Mouse (Mus musculus) cortical plate, adult 2 months (tissue): ENCODE measurements around the gene Pmm2.

Experiments used
- CTCF ChIP-seq: fragments of 200-500 bp; IDR thresholded peaks from 2 replicates; pipeline ENCODE4 v1.5.1; 2011; ENCODE audit warnings: mild to moderate bottlenecking, control low read depth, low read length; ENCODE audit not compliant: insufficient read depth; ENCODE audit errors: extremely low read depth
- POLR2A ChIP-seq: fragments of 200-500 bp; IDR thresholded peaks from 2 replicates; pipeline ENCODE4 v1.6.1; 2011; ENCODE audit warnings: mild to moderate bottlenecking, low read length, control low read depth; ENCODE audit not compliant: insufficient read depth; ENCODE audit errors: extremely low read depth

DNA sequence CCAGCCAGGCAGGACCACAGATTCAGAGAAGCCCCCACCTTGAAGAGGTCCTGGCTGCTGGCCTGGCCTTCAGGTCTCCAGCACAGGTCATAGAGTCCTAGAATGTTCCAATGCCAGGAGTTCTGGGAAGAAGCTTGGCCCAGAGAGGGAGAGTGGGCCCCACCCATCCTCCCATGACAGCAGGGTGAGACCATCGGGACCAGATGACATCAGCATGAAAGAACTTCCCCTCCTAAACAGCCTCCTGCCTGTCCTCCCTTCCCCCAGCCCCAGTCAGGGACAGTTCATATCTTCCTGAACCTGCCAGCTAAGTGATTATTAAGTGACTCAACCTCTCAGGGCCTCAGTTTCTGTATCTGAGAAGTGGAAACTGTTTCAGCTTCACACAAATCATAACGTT lies 29.0 kb downstream of the Pmm2 start:
- TF ChIP-seq POLR2A (no peak), CTCF (no peak)
